Mouse (Mus musculus) heart, embryonic 12.5 days (tissue): Measurements from ENCODE around the gene Spaca9. TPM values are rescaled to one million over a fixed set of nuclear protein-coding genes. Genes with fewer than 3 reads are reported as not detected.

Source experiments
- ATAC-seq: fragments of 200-750 bp; cut with Nextera tagmentation; 2 replicates; pipeline ENCODE4 v1.8.0; 2017; ENCODE audit warnings: moderate TSS enrichment, moderate library complexity; ENCODE audit not compliant: insufficient number of reproducible peaks, low FRiP score
- H3K27ac ChIP-seq: fragments of 300-500 bp; sonication (generic); 2 replicates; pipeline ENCODE4 v1.5.1; 2016; ENCODE audit warnings: mild to moderate bottlenecking, moderate library complexity; ENCODE audit not compliant: poor library complexity, severe bottlenecking
- H3K27me3 ChIP-seq: fragments of 300-500 bp; sonication (generic); replicated peaks from 2 replicates; pipeline ENCODE4 v1.6.1; 2016; ENCODE audit warnings: mild to moderate bottlenecking, moderate library complexity
- H3K36me3 ChIP-seq: fragments of 300-500 bp; sonication (generic); 2 replicates; pipeline ENCODE4 v1.6.1; 2016; ENCODE audit warnings: mild to moderate bottlenecking, moderate library complexity
- H3K4me1 ChIP-seq: fragments of 300-500 bp; sonication (generic); replicated peaks from 2 replicates; pipeline ENCODE4 v1.6.1; 2016; ENCODE audit warnings: mild to moderate bottlenecking
- H3K4me2 ChIP-seq: fragments of 300-500 bp; sonication (generic); 2 replicates; pipeline ENCODE4 v1.6.1; 2016; ENCODE audit warnings: mild to moderate bottlenecking, moderate library complexity
- H3K4me3 ChIP-seq: fragments of 300-500 bp; sonication (generic); 2 replicates; pipeline ENCODE4 v1.5.1; 2016; ENCODE audit warnings: mild to moderate bottlenecking
- H3K9ac ChIP-seq: fragments of 300-500 bp; sonication (generic); 2 replicates; pipeline ENCODE4 v1.6.1; 2016; ENCODE audit warnings: mild to moderate bottlenecking, moderate library complexity
- H3K9me3 ChIP-seq: fragments of 300-500 bp; sonication (generic); replicated peaks from 2 replicates; pipeline ENCODE4 v1.6.1; 2016; ENCODE audit warnings: mild to moderate bottlenecking, moderate library complexity
- WGBS: fragments of 180-500 bp; shearing (Covaris S2); methylation state at CpG from one replicate; pipeline ENCODE4 v1.1.7; 2016; 5-methylcytosine and 5-hydroxymethylcytosine counted together
- microRNA-seq: library from miRNA; unstranded; fragments of <30 nt; microRNA quantifications from one replicate; pipeline ENCODE4, GENCODE M21; 2017
- polyA plus RNA-seq: library from polyadenylated mRNA; unstranded; fragments of >200 nt; fragmentation: Nextera tagmentation; extraction: Ambion mirVana; gene quantifications from 2 replicates; pipeline ENCODE4 v1.2.1, GENCODE M21; 2016

Gene Spaca9
- polyA plus RNA-seq, 1 experiment from 2014 or later, result 2.2 TPM

GRCm38 (mm10) chr2:28671438-28671837 is 28.1 kb downstream of the Spaca9 start:
- Histone ChIP-seq H3K9me3 (no peaks in the 10 kb centered on the region), H3K27ac (no peak overlapping the region), H3K4me3 (no peak overlapping the region), H3K9ac (no peak overlapping the region), H3K4me2 (no peak overlapping the region), H3K27me3 (no peaks in the 10 kb centered on the region), H3K36me3 (peaks cover 85% of the 10 kb centered on the region), H3K4me1 (no peaks in the 10 kb centered on the region)
- 68% methylated on average over 2 of the region's 2 CpGs for WGBS
- ATAC-seq, result no peak

- Histone ChIP-seq H3K27ac (no peak overlapping the region), H3K9ac (no peak overlapping the region), H3K4me2 (no peak overlapping the region), H3K36me3 (peaks cover 85% of the 10 kb centered on the region), H3K27me3 (no peaks in the 10 kb centered on the region), H3K4me3 (no peak overlapping the region), H3K4me1 (no peaks in the 10 kb centered on the region), H3K9me3 (no peaks in the 10 kb centered on the region)
- no peak for ATAC-seq
- WGBS, result 78% methylated on average over 3 of the region's 3 CpGs
Measured at GRCm38 (mm10) chr2:28665818-28666217, 33.7 kb downstream of the Spaca9 start.

- H3K27ac ChIP-seq, result no peak overlapping the region
- 85% methylated on average over 3 of the region's 3 CpGs for WGBS
- no peak overlapping the region for H3K4me3 ChIP-seq
- no peaks in the 10 kb centered on the region for H3K4me1 ChIP-seq
- no peaks in the 10 kb centered on the region for H3K27me3 ChIP-seq
- no peak for ATAC-seq
- no peaks in the 10 kb centered on the region for H3K9me3 ChIP-seq
- no peak overlapping the region for H3K4me2 ChIP-seq
- H3K36me3 ChIP-seq, result peaks cover 93% of the 10 kb centered on the region
- no peak overlapping the region for H3K9ac ChIP-seq
Measured at GRCm38 (mm10) chr2:28662891-28663290, 36.6 kb downstream of the Spaca9 start.

DNA sequence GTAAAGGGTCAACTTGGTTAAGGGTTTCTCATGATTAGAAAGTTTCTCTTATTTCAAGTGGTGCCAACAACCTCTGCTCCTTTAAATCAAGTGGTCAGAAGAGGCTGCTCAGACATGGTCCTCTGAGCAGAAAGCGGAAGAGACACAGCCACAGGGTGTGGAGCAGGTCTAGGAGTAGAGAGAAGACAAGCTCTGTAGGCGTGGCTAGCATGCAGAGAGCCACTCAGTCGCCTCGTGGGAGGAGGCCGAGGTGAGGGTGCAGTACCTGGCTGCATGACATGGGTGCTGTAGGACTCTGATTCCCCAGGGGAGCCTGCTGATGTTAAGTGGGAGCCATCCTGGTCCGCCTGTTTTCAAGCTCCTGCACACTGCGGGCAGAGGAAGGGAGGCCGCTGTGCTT is 43.3 kb downstream of the Spaca9 start:
- peaks cover 63% of the 10 kb centered on the region for H3K36me3 ChIP-seq
- no peaks in the 10 kb centered on the region for H3K9me3 ChIP-seq
- no peak for ATAC-seq
- H3K27me3 ChIP-seq, result no peaks in the 10 kb centered on the region
- H3K4me1 ChIP-seq, result no peaks in the 10 kb centered on the region
- no peak overlapping the region for H3K4me2 ChIP-seq
- H3K27ac ChIP-seq, result no peak overlapping the region
- no peak overlapping the region for H3K4me3 ChIP-seq
- no peak overlapping the region for H3K9ac ChIP-seq
- WGBS, result 75% methylated on average over 8 of the region's 8 CpGs

DNA sequence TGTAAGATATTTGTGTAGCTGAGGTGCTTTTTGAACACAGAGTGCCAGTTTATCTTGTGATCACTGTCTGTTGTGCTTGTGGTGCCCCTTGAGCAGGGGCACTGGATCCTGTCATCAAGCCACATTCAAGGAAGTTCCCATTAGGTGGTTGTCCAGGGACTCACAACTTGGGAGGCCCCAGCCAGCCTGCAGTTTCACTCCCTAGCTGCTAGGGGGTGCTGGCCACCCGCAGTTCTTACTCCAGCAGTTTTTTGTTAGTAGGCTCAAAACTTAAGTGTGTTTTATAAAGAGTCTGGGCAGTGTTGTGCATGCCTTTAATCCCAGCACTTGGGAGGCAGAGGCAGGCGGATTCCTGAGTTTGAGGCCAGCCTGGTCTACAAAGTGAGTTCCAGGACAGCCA is 45.2 kb downstream of the Spaca9 start:
- Histone ChIP-seq H3K4me2 (no peak overlapping the region), H3K36me3 (peaks cover 44% of the 10 kb centered on the region), H3K27ac (no peak overlapping the region), H3K27me3 (no peaks in the 10 kb centered on the region), H3K9ac (no peak overlapping the region), H3K4me1 (no peaks in the 10 kb centered on the region), H3K9me3 (no peaks in the 10 kb centered on the region), H3K4me3 (no peak overlapping the region)
- 58% methylated on average over 2 of the region's 2 CpGs for WGBS
- no peak for ATAC-seq

- no peak overlapping the region for H3K27ac ChIP-seq
- no peak for ATAC-seq
- H3K4me3 ChIP-seq, result no peak overlapping the region
- peaks cover 34% of the 10 kb centered on the region for H3K36me3 ChIP-seq
- 93% methylated on average over 7 of the region's 7 CpGs for WGBS
- no peaks in the 10 kb centered on the region for H3K4me1 ChIP-seq
- no peak overlapping the region for H3K4me2 ChIP-seq
- no peaks in the 10 kb centered on the region for H3K27me3 ChIP-seq
- no peak overlapping the region for H3K9ac ChIP-seq
- H3K9me3 ChIP-seq, result no peaks in the 10 kb centered on the region
Measured at GRCm38 (mm10) chr2:28653351-28653750, 46.2 kb downstream of the Spaca9 start.

GRCm38 (mm10) chr2:28650526-28650925 is 49.0 kb downstream of the Spaca9 start:
- Histone ChIP-seq H3K36me3 (peaks cover 13% of the 10 kb centered on the region), H3K4me3 (no peak overlapping the region), H3K4me2 (no peak overlapping the region), H3K4me1 (no peaks in the 10 kb centered on the region), H3K9me3 (no peaks in the 10 kb centered on the region), H3K27ac (no peak overlapping the region), H3K27me3 (no peaks in the 10 kb centered on the region), H3K9ac (no peak overlapping the region)
- no peak for ATAC-seq

DNA sequence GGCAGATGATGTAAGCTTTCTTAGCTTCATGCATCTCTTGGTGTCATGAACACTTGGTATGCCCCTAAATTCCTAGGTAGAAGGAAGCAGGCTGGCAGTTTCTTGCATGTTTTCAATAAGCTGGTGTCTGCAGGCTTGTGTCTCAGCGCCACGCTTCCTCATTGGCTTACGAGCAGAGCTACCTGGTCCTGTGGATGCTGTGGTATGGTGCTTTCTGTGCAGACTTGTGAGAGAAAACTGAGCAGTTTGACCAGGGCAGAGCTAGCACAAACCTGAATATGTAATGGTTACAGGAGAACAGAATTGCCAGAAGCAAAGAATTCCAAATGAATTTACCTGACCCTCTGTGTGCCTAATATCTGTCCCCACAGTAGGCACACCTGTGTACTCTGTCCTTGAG is 56.4 kb downstream of the Spaca9 start:
- Histone ChIP-seq H3K4me1 (peaks cover 3% of the 10 kb centered on the region), H3K4me2 (no peak overlapping the region), H3K9ac (no peak overlapping the region), H3K4me3 (no peak overlapping the region), H3K27me3 (no peaks in the 10 kb centered on the region), H3K36me3 (no peaks in the 10 kb centered on the region), H3K27ac (no peak overlapping the region), H3K9me3 (no peaks in the 10 kb centered on the region)
- 76% methylated on average over 3 of the region's 3 CpGs for WGBS
- no peak for ATAC-seq

Small RNAs within 50 kb of the gene (microRNA-seq; reads per million reads assigned to microRNA genes)
- gene Mir3088, result 0.94 reads per million

Other genes starting within 250 kb of the Spaca9 start
- 0.29 and 0.49 TPM in 2 replicates for gene 1700007K13Rik, start 233.4 kb downstream of the Spaca9 start, polyA plus RNA-seq
- 49.6 and 52.9 TPM in 2 replicates for gene Mrps2, start 231.7 kb downstream of the Spaca9 start, polyA plus RNA-seq
- gene Gbgt1, start 202.8 kb downstream of the Spaca9 start, polyA plus RNA-seq, result 0.28 and 0.41 TPM in 2 replicates
- 0.82 TPM in 1 of 2 replicates, not detected in the other for gene Gm10134, start 193.6 kb downstream of the Spaca9 start, polyA plus RNA-seq
- gene Ralgds, start 186.6 kb downstream of the Spaca9 start, polyA plus RNA-seq, result 21.1 and 22.1 TPM in 2 replicates
- not detected in 2 replicates for gene Cel, start 136.3 kb downstream of the Spaca9 start, polyA plus RNA-seq
- 32.5 and 34.2 TPM in 2 replicates for gene Gtf3c5, start 116.0 kb downstream of the Spaca9 start, polyA plus RNA-seq
- gene Gfi1b, start 77.7 kb downstream of the Spaca9 start, polyA plus RNA-seq, result 3.9 and 5.6 TPM in 2 replicates
- 16.7 and 17.6 TPM in 2 replicates for gene Tsc1, start 58.5 kb downstream of the Spaca9 start, polyA plus RNA-seq
- 0.42 and 0.51 TPM in 2 replicates for gene Ak8, start 437 bp upstream of the Spaca9 start, polyA plus RNA-seq
- gene Gtf3c4, start 140.6 kb upstream of the Spaca9 start, polyA plus RNA-seq, result 14.7 and 15.0 TPM in 2 replicates
- 10.2 TPM in 2 replicates for gene Ddx31, start 140.7 kb upstream of the Spaca9 start, polyA plus RNA-seq
- not detected in 2 replicates for gene Barhl1, start 216.9 kb upstream of the Spaca9 start, polyA plus RNA-seq